Mouse (Mus musculus): ENCODE data around the gene Gemin5. TPM values are rescaled to one million over a fixed set of nuclear protein-coding genes. Genes with fewer than 3 reads are reported as not detected.

The Gemin5 gene
- polyA plus RNA-seq, 1 experiment from 2014 or later: 15.7 TPM

DNA sequence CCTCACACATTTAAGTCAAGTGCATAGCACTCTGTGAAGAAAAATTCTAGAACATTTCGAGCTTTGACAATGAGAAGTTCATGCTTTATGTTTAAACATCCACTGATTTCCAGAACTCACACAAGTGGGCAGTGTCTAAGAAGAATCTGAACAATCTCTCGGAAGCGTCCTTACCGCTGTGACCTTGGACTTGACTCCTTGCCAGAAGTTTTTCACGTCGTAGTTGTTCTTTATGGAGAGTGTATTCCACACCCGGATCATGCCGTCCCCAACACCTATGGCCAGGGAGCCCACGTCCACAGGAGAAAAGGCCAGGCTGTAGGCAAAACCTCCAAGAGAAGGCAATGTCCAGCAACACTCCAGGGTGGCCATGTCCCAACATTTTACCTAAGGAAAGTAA, 12.9 kb downstream of the Gemin5 start:
- Histone ChIP-seq H3K4me2 (ENCODE audit: low read length) (no peak overlapping the region), H3K4me3 (replicated peaks; ENCODE audit: low read depth, low read length) (no peak overlapping the region), H3K36me3 (ENCODE audit: control insufficient read depth, insufficient read depth, low read length) (peaks cover 80% of the 10 kb centered on the region), H3K27ac (replicated peaks; ENCODE audit: low read depth, low read length) (no peak overlapping the region), H3K9ac (replicated peaks; ENCODE audit: low read length) (no peak overlapping the region), H3K9me3 (ENCODE audit: control insufficient read depth, low read length) (no peaks in the 10 kb centered on the region), H3K27me3 (ENCODE audit: control insufficient read depth, insufficient read depth, low read length) (no peaks in the 10 kb centered on the region), H3K4me1 (ENCODE audit: control insufficient read depth, insufficient read depth, low read length) (no peaks in the 10 kb centered on the region)
- 95% methylated on average over 9 of the region's 9 CpGs for WGBS
- no peak for DNase-seq
- no peak for ATAC-seq (ENCODE audit: low FRiP score, low TSS enrichment)

DNA sequence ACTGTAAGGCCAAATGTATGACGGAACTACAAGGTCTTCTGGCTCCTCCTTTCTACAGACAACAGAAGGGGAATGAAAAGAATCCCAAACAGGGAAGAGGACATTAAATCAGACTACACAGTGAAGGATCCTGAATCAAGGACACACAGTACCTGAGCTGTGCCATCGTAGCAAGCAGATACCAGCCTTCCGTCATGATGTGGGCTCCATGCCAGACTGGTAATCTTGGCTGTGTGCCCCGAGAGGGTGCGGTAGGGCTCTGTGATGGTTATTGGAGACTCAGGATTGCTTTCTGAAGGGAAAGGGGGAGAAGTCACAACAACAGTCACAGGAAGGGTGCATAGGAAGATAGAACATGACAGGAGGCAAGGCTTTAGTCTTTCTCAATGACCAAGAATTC, 22.1 kb downstream of the Gemin5 start:
- H3K9ac ChIP-seq (replicated peaks; ENCODE audit: low read length): no peak overlapping the region
- peaks cover 91% of the 10 kb centered on the region for H3K36me3 ChIP-seq (ENCODE audit: control insufficient read depth, insufficient read depth, low read length)
- ATAC-seq (ENCODE audit: low FRiP score, low TSS enrichment) (no peak), DNase-seq (no peak)
- H3K4me3 ChIP-seq (replicated peaks; ENCODE audit: low read depth, low read length): no peak overlapping the region
- no peak overlapping the region for H3K4me2 ChIP-seq (ENCODE audit: low read length)
- WGBS: 93% methylated on average over 5 of the region's 5 CpGs
- no peaks in the 10 kb centered on the region for H3K27me3 ChIP-seq (ENCODE audit: control insufficient read depth, insufficient read depth, low read length)
- no peaks in the 10 kb centered on the region for H3K4me1 ChIP-seq (ENCODE audit: control insufficient read depth, insufficient read depth, low read length)
- H3K9me3 ChIP-seq (ENCODE audit: control insufficient read depth, low read length): no peaks in the 10 kb centered on the region
- H3K27ac ChIP-seq (replicated peaks; ENCODE audit: low read depth, low read length): no peak overlapping the region

DNA sequence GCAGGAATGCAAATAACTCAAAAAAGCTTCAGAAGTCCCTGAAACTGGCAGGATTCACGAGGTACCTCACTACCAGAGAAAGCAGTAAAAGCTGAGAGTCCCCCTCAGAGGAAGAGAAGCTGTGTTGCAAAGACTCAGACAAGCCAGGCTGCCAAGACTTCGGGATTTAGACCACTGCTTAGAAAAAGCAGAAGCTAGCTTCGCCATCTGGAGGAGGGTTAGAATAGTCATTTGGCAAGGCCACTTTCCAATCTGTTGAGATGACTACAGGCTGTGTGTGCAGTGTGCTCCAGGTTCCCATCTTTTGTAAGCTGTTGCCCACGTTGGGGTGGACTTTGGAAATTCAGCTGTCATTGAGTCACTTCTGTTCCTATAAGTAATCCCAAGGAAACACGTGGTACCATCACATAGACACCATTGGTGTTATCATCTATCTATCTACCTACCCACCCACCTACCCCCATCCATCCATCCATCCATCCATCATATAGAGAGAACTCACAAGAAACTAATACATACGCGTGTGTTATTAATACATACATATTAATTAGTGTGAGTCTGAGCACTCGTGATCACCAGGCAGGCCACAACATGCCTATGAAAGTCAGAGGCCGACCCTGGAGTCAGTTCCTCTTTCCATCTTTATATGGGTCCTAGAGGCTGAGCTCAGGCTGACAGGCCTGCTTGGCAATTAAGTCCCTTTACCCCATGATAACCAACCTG, 24.5 kb downstream of the Gemin5 start:
- no peaks in the 10 kb centered on the region for H3K27me3 ChIP-seq (ENCODE audit: control insufficient read depth, insufficient read depth, low read length)
- H3K4me2 ChIP-seq (ENCODE audit: low read length): no peak overlapping the region
- no peak overlapping the region for H3K27ac ChIP-seq (replicated peaks; ENCODE audit: low read depth, low read length)
- no peaks in the 10 kb centered on the region for H3K4me1 ChIP-seq (ENCODE audit: control insufficient read depth, insufficient read depth, low read length)
- H3K9ac ChIP-seq (replicated peaks; ENCODE audit: low read length): no peak overlapping the region
- H3K36me3 ChIP-seq (ENCODE audit: control insufficient read depth, insufficient read depth, low read length): peaks cover 93% of the 10 kb centered on the region
- no peaks in the 10 kb centered on the region for H3K9me3 ChIP-seq (ENCODE audit: control insufficient read depth, low read length)
- DNase-seq: no peak
- no peak for ATAC-seq (ENCODE audit: low FRiP score, low TSS enrichment)
- 92% methylated on average over 9 of the region's 9 CpGs for WGBS
- H3K4me3 ChIP-seq (replicated peaks; ENCODE audit: low read depth, low read length): no peak overlapping the region

DNA sequence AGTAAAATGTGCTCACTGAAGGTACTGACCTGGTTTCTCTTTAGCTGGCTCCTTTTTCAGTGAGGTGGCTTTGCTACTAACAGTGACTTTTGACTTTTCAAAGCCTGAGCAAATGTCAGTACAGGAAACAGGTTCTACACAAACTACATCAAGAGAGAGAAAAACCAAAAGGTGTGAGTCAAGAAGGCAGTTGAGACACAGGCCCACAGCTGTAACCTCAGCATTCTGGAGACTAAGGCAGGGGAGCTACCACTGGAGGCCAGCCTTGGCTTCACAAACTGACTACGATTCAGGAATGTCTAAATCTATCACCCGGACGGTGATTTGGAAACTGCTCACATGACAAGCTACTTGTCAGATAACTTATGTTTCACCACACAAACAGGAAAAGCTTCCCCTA, 28.9 kb downstream of the Gemin5 start:
- H3K4me2 ChIP-seq (ENCODE audit: low read length): no peak overlapping the region
- H3K4me1 ChIP-seq (ENCODE audit: control insufficient read depth, insufficient read depth, low read length): no peaks in the 10 kb centered on the region
- H3K36me3 ChIP-seq (ENCODE audit: control insufficient read depth, insufficient read depth, low read length): peaks cover 93% of the 10 kb centered on the region
- ATAC-seq (ENCODE audit: low FRiP score, low TSS enrichment): no peak
- H3K9ac ChIP-seq (replicated peaks; ENCODE audit: low read length): no peak overlapping the region
- H3K27me3 ChIP-seq (ENCODE audit: control insufficient read depth, insufficient read depth, low read length): no peaks in the 10 kb centered on the region
- WGBS: 84% methylated on average over 3 of the region's 3 CpGs
- H3K27ac ChIP-seq (replicated peaks; ENCODE audit: low read depth, low read length): no peak overlapping the region
- H3K9me3 ChIP-seq (ENCODE audit: control insufficient read depth, low read length): no peaks in the 10 kb centered on the region
- H3K4me3 ChIP-seq (replicated peaks; ENCODE audit: low read depth, low read length): no peak overlapping the region
- DNase-seq: no peak

DNA sequence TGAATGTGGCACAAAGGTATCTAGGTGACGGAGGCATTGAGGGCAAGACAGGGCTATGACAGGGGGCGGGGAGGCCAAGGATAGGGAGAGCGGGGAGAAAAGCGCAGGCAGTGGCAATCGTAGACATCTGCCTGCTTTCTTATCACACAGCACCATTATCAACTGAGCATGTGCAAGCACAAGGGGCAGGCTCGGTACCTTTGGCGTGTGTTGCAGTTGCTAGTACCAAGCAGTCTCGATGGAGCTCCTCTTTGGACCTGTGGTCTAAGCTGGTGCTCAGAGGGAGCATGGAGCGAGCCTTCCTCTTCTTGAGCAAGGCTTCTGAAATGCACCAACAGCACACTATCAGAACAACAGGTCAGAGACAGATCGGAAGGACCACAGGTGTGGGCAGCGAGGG, 29.5 kb downstream of the Gemin5 start:
- no peak overlapping the region for H3K9ac ChIP-seq (replicated peaks; ENCODE audit: low read length)
- no peak overlapping the region for H3K27ac ChIP-seq (replicated peaks; ENCODE audit: low read depth, low read length)
- no peaks in the 10 kb centered on the region for H3K9me3 ChIP-seq (ENCODE audit: control insufficient read depth, low read length)
- H3K4me3 ChIP-seq (replicated peaks; ENCODE audit: low read depth, low read length): no peak overlapping the region
- no peaks in the 10 kb centered on the region for H3K4me1 ChIP-seq (ENCODE audit: control insufficient read depth, insufficient read depth, low read length)
- H3K4me2 ChIP-seq (ENCODE audit: low read length): no peak overlapping the region
- no peaks in the 10 kb centered on the region for H3K27me3 ChIP-seq (ENCODE audit: control insufficient read depth, insufficient read depth, low read length)
- peaks cover 93% of the 10 kb centered on the region for H3K36me3 ChIP-seq (ENCODE audit: control insufficient read depth, insufficient read depth, low read length)
- WGBS: 66% methylated on average over 11 of the region's 11 CpGs
- no peak for ATAC-seq (ENCODE audit: low FRiP score, low TSS enrichment)
- DNase-seq: no peak

DNA sequence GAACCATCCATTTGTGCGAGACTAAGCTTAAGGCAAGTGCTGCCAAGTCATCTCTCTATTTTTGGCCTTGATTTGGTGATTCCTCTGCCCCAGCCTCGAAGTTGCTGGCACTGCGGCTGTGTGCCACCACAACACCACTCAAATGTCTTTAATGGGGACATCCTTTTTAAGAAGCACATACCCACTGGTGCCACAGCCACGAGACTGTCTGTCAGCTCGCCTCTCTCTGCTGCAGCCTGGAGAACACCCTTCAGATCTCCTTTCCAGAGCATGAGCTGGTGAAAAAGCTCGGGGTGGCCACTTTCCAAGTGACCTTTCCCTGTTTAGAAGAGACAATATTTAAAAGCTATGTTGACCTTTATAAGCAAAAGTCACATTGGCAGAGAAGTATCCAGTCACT, 31.7 kb downstream of the Gemin5 start:
- peaks cover 94% of the 10 kb centered on the region for H3K36me3 ChIP-seq (ENCODE audit: control insufficient read depth, insufficient read depth, low read length)
- H3K27me3 ChIP-seq (ENCODE audit: control insufficient read depth, insufficient read depth, low read length): no peaks in the 10 kb centered on the region
- H3K4me3 ChIP-seq (replicated peaks; ENCODE audit: low read depth, low read length): no peak overlapping the region
- H3K9ac ChIP-seq (replicated peaks; ENCODE audit: low read length): no peak overlapping the region
- 92% methylated on average over 6 of the region's 6 CpGs for WGBS
- H3K9me3 ChIP-seq (ENCODE audit: control insufficient read depth, low read length): no peaks in the 10 kb centered on the region
- H3K4me2 ChIP-seq (ENCODE audit: low read length): no peak overlapping the region
- DNase-seq (no peak), ATAC-seq (ENCODE audit: low FRiP score, low TSS enrichment) (no peak)
- H3K4me1 ChIP-seq (ENCODE audit: control insufficient read depth, insufficient read depth, low read length): no peaks in the 10 kb centered on the region
- no peak overlapping the region for H3K27ac ChIP-seq (replicated peaks; ENCODE audit: low read depth, low read length)

DNA sequence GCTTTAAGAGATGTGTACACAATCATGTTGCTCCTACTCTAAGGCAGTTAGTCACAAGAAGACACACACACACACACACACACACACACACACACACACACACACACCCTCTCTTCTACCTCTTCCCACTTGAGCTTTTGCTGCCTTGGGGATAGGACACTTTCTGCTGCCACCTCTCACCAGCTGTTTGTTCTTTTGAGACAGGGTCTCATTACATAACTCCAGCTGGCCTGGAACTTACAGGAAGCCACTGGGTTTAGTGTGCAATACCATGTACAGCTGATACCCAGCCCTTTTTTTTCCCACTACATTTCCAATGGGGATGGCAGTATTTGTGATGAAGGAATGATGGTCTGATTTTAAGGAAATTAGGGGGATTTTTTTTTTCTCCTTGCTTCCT, 33.0 kb downstream of the Gemin5 start:
- H3K27ac ChIP-seq (replicated peaks; ENCODE audit: low read depth, low read length): no peak overlapping the region
- H3K36me3 ChIP-seq (ENCODE audit: control insufficient read depth, insufficient read depth, low read length): peaks cover 94% of the 10 kb centered on the region
- DNase-seq (no peak), ATAC-seq (ENCODE audit: low FRiP score, low TSS enrichment) (no peak)
- H3K9ac ChIP-seq (replicated peaks; ENCODE audit: low read length): no peak overlapping the region
- no peaks in the 10 kb centered on the region for H3K27me3 ChIP-seq (ENCODE audit: control insufficient read depth, insufficient read depth, low read length)
- no peak overlapping the region for H3K4me2 ChIP-seq (ENCODE audit: low read length)
- no peaks in the 10 kb centered on the region for H3K9me3 ChIP-seq (ENCODE audit: control insufficient read depth, low read length)
- no peak overlapping the region for H3K4me3 ChIP-seq (replicated peaks; ENCODE audit: low read depth, low read length)
- no peaks in the 10 kb centered on the region for H3K4me1 ChIP-seq (ENCODE audit: control insufficient read depth, insufficient read depth, low read length)

DNA sequence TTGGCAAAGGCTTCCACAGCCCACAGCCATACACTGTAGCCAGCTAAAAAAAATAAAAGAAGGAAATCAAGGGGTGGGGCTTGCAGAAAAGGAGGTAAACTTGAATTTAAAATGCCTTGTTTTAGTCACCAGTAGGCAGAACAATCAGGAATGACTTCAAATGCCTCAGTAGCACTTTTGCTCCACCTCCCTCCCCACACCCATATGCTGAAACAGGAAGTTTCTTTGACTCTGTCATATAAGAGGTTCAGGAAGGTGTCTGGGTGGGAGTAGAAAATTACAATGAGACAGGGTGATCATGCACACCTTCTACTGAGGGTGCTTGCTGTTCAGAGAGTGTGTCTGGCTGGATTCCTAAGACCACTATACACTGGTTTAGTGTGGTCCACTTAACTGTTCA, 33.5 kb downstream of the Gemin5 start:
- ATAC-seq (ENCODE audit: low FRiP score, low TSS enrichment) (no peak), DNase-seq (no peak)
- peaks cover 94% of the 10 kb centered on the region for H3K36me3 ChIP-seq (ENCODE audit: control insufficient read depth, insufficient read depth, low read length)
- no peaks in the 10 kb centered on the region for H3K27me3 ChIP-seq (ENCODE audit: control insufficient read depth, insufficient read depth, low read length)
- H3K4me2 ChIP-seq (ENCODE audit: low read length): no peak overlapping the region
- no peak overlapping the region for H3K9ac ChIP-seq (replicated peaks; ENCODE audit: low read length)
- H3K27ac ChIP-seq (replicated peaks; ENCODE audit: low read depth, low read length): no peak overlapping the region
- H3K4me3 ChIP-seq (replicated peaks; ENCODE audit: low read depth, low read length): no peak overlapping the region
- no peaks in the 10 kb centered on the region for H3K9me3 ChIP-seq (ENCODE audit: control insufficient read depth, low read length)
- H3K4me1 ChIP-seq (ENCODE audit: control insufficient read depth, insufficient read depth, low read length): no peaks in the 10 kb centered on the region

DNA sequence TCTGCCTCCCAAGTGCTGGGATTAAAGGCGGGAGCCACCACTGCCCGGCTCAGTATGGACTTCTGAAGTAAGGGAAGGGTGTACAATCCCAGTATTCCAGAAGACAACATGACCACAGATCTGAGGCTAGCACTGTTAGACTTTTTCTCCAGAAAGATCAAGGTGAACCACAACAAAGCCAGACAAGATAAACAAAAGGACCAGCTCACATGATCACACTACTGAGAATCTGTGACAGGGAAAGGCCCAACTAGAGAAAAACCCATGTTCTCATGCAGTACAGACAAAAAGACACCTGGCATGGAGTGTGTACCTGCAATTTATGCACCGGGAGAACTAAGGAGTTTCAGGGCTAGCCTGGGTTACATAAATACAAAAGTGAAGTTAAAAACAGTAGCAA, 36.3 kb downstream of the Gemin5 start:
- no peaks in the 10 kb centered on the region for H3K27me3 ChIP-seq (ENCODE audit: control insufficient read depth, insufficient read depth, low read length)
- DNase-seq: no peak
- peaks cover 97% of the 10 kb centered on the region for H3K36me3 ChIP-seq (ENCODE audit: control insufficient read depth, insufficient read depth, low read length)
- WGBS: 93% methylated on average over 3 of the region's 3 CpGs
- H3K4me1 ChIP-seq (ENCODE audit: control insufficient read depth, insufficient read depth, low read length): no peaks in the 10 kb centered on the region
- H3K4me3 ChIP-seq (replicated peaks; ENCODE audit: low read depth, low read length): no peak overlapping the region
- H3K27ac ChIP-seq (replicated peaks; ENCODE audit: low read depth, low read length): no peak overlapping the region
- H3K9me3 ChIP-seq (ENCODE audit: control insufficient read depth, low read length): no peaks in the 10 kb centered on the region
- no peak overlapping the region for H3K4me2 ChIP-seq (ENCODE audit: low read length)
- no peak overlapping the region for H3K9ac ChIP-seq (replicated peaks; ENCODE audit: low read length)
- ATAC-seq (ENCODE audit: low FRiP score, low TSS enrichment): no peak

All from midbrain, embryonic 14.5 days (tissue).